12 mouse cellular contexts compared by ENCODE assay signal in genomic region chr2:95448897-95449296, GRCm38 (mm10).
DNase-seq lines count a peak whose midpoint lies in the region; ATAC-seq and TF ChIP-seq lines count a peak whose summit lies in the region.
"Had no signal": no experiment of that assay in that cellular context is flagged by ENCODE, and none has a peak within 500 bp of the region (broad histone marks: within the 10 kb centered on the region; RNA-seq: fewer than 3 reads in every experiment).

No protein-coding gene starts in this region.

- intact Hi-C loops in left cerebral cortex, postnatal 10 days (cut with DNase I), result no loop called here

- no peaks in the 10 kb centered on the region for H3K9me3 ChIP-seq in forebrain, embryonic 13.5 days (replicated peaks)
- no peaks in the 10 kb centered on the region for H3K9me3 ChIP-seq in neural tube, embryonic 15.5 days (replicated peaks)
- H3K9me3 ChIP-seq: liver, embryonic 13.5 days; neural tube, embryonic 12.5 days had no signal

- 0% methylated on average over 1 of the region's 1 CpGs for WGBS in forebrain, embryonic 13.5 days
- 0% methylated on average over 1 of the region's 1 CpGs for WGBS in neural tube, embryonic 15.5 days

- no peaks in the 10 kb centered on the region for H3K27me3 ChIP-seq in forebrain, embryonic 13.5 days
- no peaks in the 10 kb centered on the region for H3K27me3 ChIP-seq in neural tube, embryonic 15.5 days (replicated peaks)
- H3K27me3 ChIP-seq: liver, embryonic 13.5 days; neural tube, embryonic 12.5 days had no signal

- no peak overlapping the region for H3K4me2 ChIP-seq in forebrain, embryonic 13.5 days
- no peak overlapping the region for H3K4me2 ChIP-seq in neural tube, embryonic 15.5 days
- H3K4me2 ChIP-seq: liver, embryonic 13.5 days; neural tube, embryonic 12.5 days had no signal

- H3K27ac ChIP-seq in layer of hippocampus, adult 2 months, result no peak overlapping the region
- no peak overlapping the region for H3K27ac ChIP-seq in forebrain, embryonic 13.5 days
- H3K27ac ChIP-seq in neural tube, embryonic 15.5 days (replicated peaks), result no peak overlapping the region
- H3K27ac ChIP-seq: liver, embryonic 13.5 days; neural tube, embryonic 12.5 days had no signal

- no peak overlapping the region for H3K4me3 ChIP-seq in layer of hippocampus, adult 2 months
- no peak overlapping the region for H3K4me3 ChIP-seq in forebrain, embryonic 13.5 days
- no peak overlapping the region for H3K4me3 ChIP-seq in neural tube, embryonic 15.5 days (replicated peaks)
- H3K4me3 ChIP-seq: liver, embryonic 13.5 days; neural tube, embryonic 12.5 days had no signal

- H3K9ac ChIP-seq in forebrain, embryonic 13.5 days, result no peak overlapping the region
- no peak overlapping the region for H3K9ac ChIP-seq in neural tube, embryonic 15.5 days (replicated peaks)
- H3K9ac ChIP-seq: liver, embryonic 13.5 days; neural tube, embryonic 12.5 days had no signal

- H3K36me3 ChIP-seq in forebrain, embryonic 13.5 days (ENCODE audit: poor library complexity, severe bottlenecking), result no peaks in the 10 kb centered on the region
- no peaks in the 10 kb centered on the region for H3K36me3 ChIP-seq in neural tube, embryonic 15.5 days
- H3K36me3 ChIP-seq: liver, embryonic 13.5 days; neural tube, embryonic 12.5 days had no signal

- no peak; the same call in 1 of the 2 replicates for TF ChIP-seq CTCF in layer of hippocampus, adult 2 months (conservative IDR thresholded peaks at IDR 0.05)

- peak; percentile 4 for DNase-seq in layer of hippocampus, adult 11-12 months (ENCODE audit: low spot score)
- no peak for DNase-seq in layer of hippocampus, adult 2 months (ENCODE audit: low spot score in 2 of 2)
- peak; percentile 5 to 19 for DNase-seq in left cerebral cortex, postnatal 10 days (ENCODE audit: extremely low spot score in 1 of 2, low spot score in 2 of 2)
- no peak for DNase-seq in gastrocnemius, adult 8-10 months (ENCODE audit: low spot score in 2 of 2)
- DNase-seq in lung, postnatal 4 days, result no peak
- no peak for DNase-seq in kidney, adult 18-20 months
- DNase-seq: adrenal gland, adult 8-10 months; B cell, adult 2 months; liver, embryonic 13.5 days had no signal

- ATAC-seq in forebrain, embryonic 13.5 days, result peak; percentile 81; the same call in 1 of the 2 replicates
- ATAC-seq in neural tube, embryonic 15.5 days (ENCODE audit: low FRiP score), result peak; percentile 75; the same call in 1 of the 2 replicates

- H3K4me1 ChIP-seq in forebrain, embryonic 13.5 days, result no peaks in the 10 kb centered on the region
- no peaks in the 10 kb centered on the region for H3K4me1 ChIP-seq in neural tube, embryonic 15.5 days
- H3K4me1 ChIP-seq: liver, embryonic 13.5 days; neural tube, embryonic 12.5 days had no signal

Comparison
In these comparisons a context has a peak if more than half of its experiments do, and no peak if none do; other contexts are left out.
1. DNase-seq: peak in layer of hippocampus, adult 11-12 months (single experiment) and left cerebral cortex, postnatal 10 days (2 of 2); none in layer of hippocampus, adult 2 months (0 of 2), gastrocnemius, adult 8-10 months (0 of 2), lung, postnatal 4 days (0 of 2) and kidney, adult 18-20 months (single experiment).